Mouse (Mus musculus) myocyte (in vitro differentiated cells): Measurements from ENCODE around the gene Pgs1.

Experiments used
- CEBPB ChIP-seq: IDR thresholded peaks from 2 replicates; pipeline ENCODE4 v1.6.1; 2011; ENCODE audit warnings: mild to moderate bottlenecking, moderate library complexity; ENCODE audit not compliant: poor library complexity, insufficient read depth, severe bottlenecking
- MAX ChIP-seq: IDR thresholded peaks from one replicate; pipeline ENCODE4 v1.6.1; 2011; ENCODE audit warnings: low read depth, mild to moderate bottlenecking, control low read depth
- REST ChIP-seq: IDR thresholded peaks from one replicate; pipeline ENCODE4 v1.6.1; 2011; ENCODE audit warnings: mild to moderate bottlenecking, control low read depth, moderate library complexity; ENCODE audit not compliant: insufficient read depth, insufficient read length
- TCF12 ChIP-seq: IDR thresholded peaks from one replicate; pipeline ENCODE4 v1.6.1; 2011; ENCODE audit warnings: mild to moderate bottlenecking, control low read depth; ENCODE audit not compliant: poor library complexity, insufficient read depth, severe bottlenecking
- USF1 ChIP-seq: IDR thresholded peaks from one replicate; pipeline ENCODE4 v1.6.1; 2011; ENCODE audit warnings: low read depth, mild to moderate bottlenecking, control low read depth, moderate library complexity

- no peak for TF ChIP-seq TCF12
- TF ChIP-seq MAX = no peak
- TF ChIP-seq USF1 = no peak
- no peak for TF ChIP-seq REST
- TF ChIP-seq CEBPB = no peak
These were observed 27.9 kb upstream of the Pgs1 start for GRCm38 (mm10) chr11:117958197-117958596.
